Mouse (Mus musculus) hindbrain, embryonic 11.5 days (tissue): Measurements from ENCODE around the gene Krtap4-9. TPM values are rescaled to one million over a fixed set of nuclear protein-coding genes. Genes with fewer than 3 reads are reported as not detected.
"Not testable (repeated sequence)": the region's sequence is repeated elsewhere in the genome, so short reads cannot be mapped to it uniquely, and the experiment has no call there.

Experiments used
- ATAC-seq: fragments of 200-750 bp; cut with Nextera tagmentation; 2 replicates; pipeline ENCODE4 v1.8.0; 2017; ENCODE audit warnings: mild to moderate bottlenecking, moderate TSS enrichment, moderate library complexity; ENCODE audit not compliant: low FRiP score
- DNase-seq: peaks from one replicate; pipeline ENCODE4 v3.0.0-alpha.2; 2015; ENCODE audit warnings: low spot score
- H3K27ac ChIP-seq: fragments of 300-500 bp; sonication (generic); 2 replicates; pipeline ENCODE4 v1.5.1; 2014; ENCODE audit warnings: mild to moderate bottlenecking, low read depth, low read length
- H3K27me3 ChIP-seq: fragments of 300-500 bp; sonication (generic); 2 replicates; pipeline ENCODE4 v1.6.1; 2014; ENCODE audit warnings: mild to moderate bottlenecking, low read length, moderate library complexity, mixed read lengths; ENCODE audit not compliant: control insufficient read depth, insufficient read depth
- H3K36me3 ChIP-seq: fragments of 300-500 bp; sonication (generic); 2 replicates; pipeline ENCODE4 v1.6.1; 2014; ENCODE audit warnings: mild to moderate bottlenecking, low read length, moderate library complexity, mixed read lengths; ENCODE audit not compliant: control insufficient read depth, insufficient read depth
- H3K4me1 ChIP-seq: fragments of 300-500 bp; sonication (generic); replicated peaks from 2 replicates; pipeline ENCODE4 v1.6.1; 2014; ENCODE audit warnings: low read length, mixed read lengths; ENCODE audit not compliant: control insufficient read depth, insufficient read depth
- H3K4me2 ChIP-seq: fragments of 300-500 bp; sonication (generic); replicated peaks from 2 replicates; pipeline ENCODE4 v1.6.1; 2014; ENCODE audit warnings: mild to moderate bottlenecking, low read depth, low read length
- H3K4me3 ChIP-seq: fragments of 300-500 bp; sonication (generic); 2 replicates; pipeline ENCODE4 v1.5.1; 2014; ENCODE audit warnings: low read depth, low read length
- H3K9ac ChIP-seq: fragments of 300-500 bp; sonication (generic); 2 replicates; pipeline ENCODE4 v1.6.1; 2014; ENCODE audit warnings: low read depth, low read length
- H3K9me3 ChIP-seq: fragments of 300-500 bp; sonication (generic); 2 replicates; pipeline ENCODE4 v1.6.1; 2016; ENCODE audit warnings: low read length; ENCODE audit not compliant: control insufficient read depth
- WGBS: fragments of 180-500 bp; shearing (Covaris S2); extraction: QIAGEN DNeasy Blood & Tissue Kit; methylation state at CpG from one replicate; pipeline ENCODE4 v1.1.7; 2014; 5-methylcytosine and 5-hydroxymethylcytosine counted together
- polyA plus RNA-seq: library from polyadenylated mRNA; unstranded; fragments of >200 nt; fragmentation: Nextera tagmentation; extraction: Ambion mirVana; gene quantifications from 2 replicates; pipeline ENCODE4 v1.2.1, GENCODE M21; 2014

Krtap4-9 gene
- not detected in 2 replicates for polyA plus RNA-seq

DNA sequence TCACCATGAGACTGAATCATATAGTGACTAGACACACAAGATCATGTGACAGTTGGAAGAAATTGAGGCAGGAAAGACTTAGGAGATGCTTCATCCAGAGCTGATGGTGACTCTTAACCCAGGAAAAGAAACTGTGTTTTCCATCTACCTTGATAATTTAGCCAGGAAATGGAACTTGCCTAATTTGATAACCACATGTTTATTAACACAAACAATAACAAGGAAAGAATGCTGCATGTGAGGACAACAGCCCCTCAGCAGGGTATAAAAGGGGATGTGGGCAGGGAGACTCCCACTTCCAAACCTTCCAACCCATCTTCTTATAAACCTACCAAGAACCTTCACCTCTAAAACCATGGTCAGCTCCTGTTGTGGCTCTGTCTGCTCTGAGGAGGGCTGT is at the start of gene Krtap4-9:
Gene Krtap4-9 (plus strand): TSS at position 301 of the 400 bp plus-strand sequence.
- DNase-seq, H3K4me1 ChIP-seq, ATAC-seq, H3K9me3 ChIP-seq, H3K27me3 ChIP-seq, H3K9ac ChIP-seq, H3K36me3 ChIP-seq, H3K4me3 ChIP-seq, H3K4me2 ChIP-seq, H3K27ac ChIP-seq: not testable (repeated sequence)

DNA sequence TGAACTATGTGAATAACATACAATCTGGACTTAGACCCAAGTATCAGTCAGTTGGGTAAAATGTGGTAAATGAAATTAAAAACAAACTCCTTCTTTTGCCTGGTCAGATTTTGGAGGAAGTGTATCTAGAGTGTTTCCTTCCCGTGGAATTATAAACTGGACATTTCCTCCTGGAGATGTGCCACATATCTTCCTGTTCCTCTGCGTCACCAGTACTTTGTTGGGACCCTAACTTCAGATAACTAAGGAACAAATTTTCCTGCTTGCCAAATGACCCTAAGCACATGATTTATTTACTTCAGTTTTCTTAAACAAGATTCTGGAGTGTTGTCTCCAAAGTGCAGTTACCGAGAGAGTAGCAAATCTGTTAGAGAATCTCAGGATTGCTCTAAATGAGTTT is 41.0 kb upstream of the Krtap4-9 start:
- WGBS, result 96% methylated on average over 3 of the region's 3 CpGs
- no peak overlapping the region for H3K27ac ChIP-seq
- no peaks in the 10 kb centered on the region for H3K4me1 ChIP-seq
- no peak overlapping the region for H3K4me2 ChIP-seq
- ATAC-seq, result no peak
- no peak overlapping the region for H3K9ac ChIP-seq
- H3K36me3 ChIP-seq, result no peaks in the 10 kb centered on the region
- no peaks in the 10 kb centered on the region for H3K27me3 ChIP-seq
- H3K4me3 ChIP-seq, result no peak overlapping the region
- DNase-seq, result no peak
- H3K9me3 ChIP-seq, result no peaks in the 10 kb centered on the region

DNA sequence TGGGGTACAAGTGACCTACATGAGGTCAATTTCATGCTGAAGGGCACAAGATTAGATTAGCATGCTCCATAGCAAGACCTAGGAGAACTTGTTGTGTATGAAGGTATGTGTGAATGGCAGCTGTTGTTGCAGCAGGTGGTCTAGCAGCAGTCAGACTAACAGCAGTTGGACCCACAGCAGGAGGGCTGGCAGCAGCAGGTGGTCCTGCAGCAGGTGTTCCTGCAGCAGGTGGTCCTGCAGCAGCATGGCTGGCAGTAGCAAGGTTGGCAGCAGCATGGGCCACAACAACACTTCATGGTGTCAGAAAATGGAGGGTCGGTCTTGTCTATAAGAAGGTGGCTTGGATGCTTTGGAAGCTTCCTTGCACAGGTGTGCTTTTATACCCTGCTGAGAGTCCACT is 26.1 kb upstream of the Krtap4-9 start:
- Histone ChIP-seq H3K9me3 (no peaks in the 10 kb centered on the region), H3K4me2 (no peak overlapping the region), H3K4me3 (no peak overlapping the region), H3K4me1 (no peaks in the 10 kb centered on the region), H3K36me3 (no peaks in the 10 kb centered on the region), H3K27ac (no peak overlapping the region), H3K9ac (no peak overlapping the region), H3K27me3 (no peaks in the 10 kb centered on the region)
- 85% methylated on average over 1 of the region's 1 CpGs for WGBS
- DNase-seq (no peak), ATAC-seq (no peak)

DNA sequence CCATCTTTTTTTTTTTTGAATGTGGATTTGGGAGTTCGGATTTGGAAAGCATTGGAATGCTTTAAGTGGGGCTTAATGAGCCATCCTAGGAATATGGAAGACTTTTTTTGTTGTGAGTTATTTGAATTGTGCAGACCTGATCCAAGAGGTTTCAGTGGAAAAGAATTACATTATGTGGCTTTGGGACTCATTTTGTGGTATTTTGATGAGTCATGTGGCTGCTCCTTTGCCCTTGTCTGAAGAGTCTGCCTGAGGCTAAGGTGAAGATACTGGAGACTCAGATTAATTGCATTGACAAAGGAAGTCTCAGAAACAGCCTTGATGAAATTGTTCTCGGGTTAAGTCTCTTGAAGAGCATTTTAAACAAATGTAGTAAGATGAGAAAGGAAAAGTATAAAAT is 16.6 kb upstream of the Krtap4-9 start:
- ATAC-seq, result no peak
- Histone ChIP-seq H3K4me2 (no peak overlapping the region), H3K9ac (no peak overlapping the region), H3K27ac (no peak overlapping the region), H3K4me1 (no peaks in the 10 kb centered on the region), H3K27me3 (no peaks in the 10 kb centered on the region), H3K36me3 (no peaks in the 10 kb centered on the region), H3K4me3 (no peak overlapping the region), H3K9me3 (no peaks in the 10 kb centered on the region)
- 77% methylated on average over 2 of the region's 2 CpGs for WGBS
- DNase-seq, result no peak

DNA sequence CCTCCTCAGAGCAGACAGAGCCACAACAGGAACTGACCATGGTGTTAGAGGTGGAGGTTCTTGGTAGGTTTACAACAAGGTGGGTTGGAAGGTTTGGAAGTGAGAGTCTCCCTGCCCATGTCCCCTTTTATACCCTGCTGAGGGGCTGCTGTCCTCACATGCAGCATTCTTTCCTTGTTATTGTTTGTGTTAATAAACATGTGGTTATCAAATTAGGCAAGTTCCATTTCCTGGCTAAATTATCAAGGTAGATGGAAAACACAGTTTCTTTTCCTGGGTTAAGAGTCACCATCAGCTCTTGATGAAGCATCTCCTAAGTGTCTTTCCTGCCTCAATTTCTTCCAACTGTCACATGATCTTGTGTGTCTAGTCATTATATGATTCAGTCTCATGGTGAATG is 12.2 kb upstream of the Krtap4-9 start, which contains the start of gene Gm11595:
Gene Gm11595 (minus strand): TSS at position 101 of the 400 bp plus-strand sequence.
- not testable (repeated sequence) for H3K36me3 ChIP-seq, H3K9ac ChIP-seq, DNase-seq, ATAC-seq, H3K4me1 ChIP-seq, H3K4me2 ChIP-seq, H3K9me3 ChIP-seq, H3K27ac ChIP-seq, H3K4me3 ChIP-seq, H3K27me3 ChIP-seq

DNA sequence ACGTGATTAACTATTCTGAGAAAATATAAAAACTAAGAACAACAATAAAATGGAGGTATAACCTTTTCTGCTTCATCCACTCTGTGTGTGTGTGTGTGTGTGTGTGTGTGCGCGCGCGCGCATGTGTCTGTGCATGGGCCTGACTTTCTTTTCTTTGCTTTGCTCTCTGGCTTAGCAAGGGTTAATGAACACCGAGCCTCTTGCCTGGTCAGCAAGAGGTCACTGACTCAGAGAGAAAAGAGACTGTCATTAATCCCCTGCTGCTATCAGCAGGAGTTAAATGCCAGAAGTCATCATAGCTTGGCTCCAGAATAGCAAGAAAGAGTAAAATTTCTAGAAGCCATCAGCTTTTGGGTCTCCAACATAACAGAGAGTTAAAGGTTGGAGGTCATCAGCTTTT is 6.6 kb upstream of the Krtap4-9 start:
- Histone ChIP-seq H3K4me1 (no peaks in the 10 kb centered on the region), H3K36me3 (no peaks in the 10 kb centered on the region), H3K27me3 (no peaks in the 10 kb centered on the region), H3K9me3 (no peaks in the 10 kb centered on the region), H3K27ac (no peak overlapping the region), H3K4me2 (no peak overlapping the region), H3K4me3 (no peak overlapping the region), H3K9ac (no peak overlapping the region)
- ATAC-seq, result no peak
- WGBS, result 46% methylated on average over 7 of the region's 7 CpGs
- peak; percentile 6 for DNase-seq

DNA sequence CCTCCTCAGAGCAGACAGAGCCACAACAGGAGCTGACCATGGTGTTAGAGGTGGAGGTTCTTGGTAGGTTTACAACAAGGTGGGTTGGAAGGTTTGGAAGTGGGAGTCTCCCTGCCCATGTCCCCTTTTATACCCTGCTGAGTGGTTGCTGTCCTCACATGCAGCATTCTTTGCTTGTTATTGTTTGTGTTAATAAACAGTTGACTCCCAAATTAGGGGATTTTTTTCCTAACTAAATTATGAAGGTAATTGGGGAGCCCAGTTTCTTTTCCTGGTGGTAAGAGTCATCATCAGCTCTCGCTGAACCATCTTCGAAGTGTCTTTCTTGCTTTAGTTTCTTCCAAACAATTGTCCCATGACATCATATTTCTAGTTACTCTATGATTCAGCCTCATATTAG is 4.4 kb upstream of the Krtap4-9 start, which contains the start of gene Krtap4-8:
Gene Krtap4-8 (minus strand): TSS at position 101 of the 400 bp plus-strand sequence.
- 98% methylated on average over 2 of the region's 2 CpGs for WGBS

DNA sequence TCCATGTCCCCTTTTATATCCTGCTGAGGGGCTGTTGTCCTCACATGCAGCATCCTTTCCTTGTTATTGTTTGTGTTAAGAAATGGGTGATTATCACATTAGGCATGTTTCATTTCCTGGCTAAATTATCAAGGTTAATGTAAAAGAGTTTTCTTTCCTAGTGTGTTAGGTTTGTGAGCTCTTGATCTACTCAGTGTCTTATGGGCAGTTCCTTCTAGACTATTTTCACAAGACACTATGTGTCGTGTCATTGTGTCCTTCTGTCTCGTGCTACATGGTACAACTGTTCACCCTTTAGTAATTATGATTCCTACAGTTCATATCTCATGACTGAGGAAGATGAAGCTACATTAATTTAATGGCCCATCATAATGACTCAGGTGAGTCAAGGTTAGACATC is 8.4 kb downstream of the Krtap4-9 start, which contains the start of gene Gm11596:
Gene Gm11596 (minus strand): TSS at position 101 of the 400 bp plus-strand sequence.
- no peak for DNase-seq
- Histone ChIP-seq H3K9me3 (no peaks in the 10 kb centered on the region), H3K4me3 (no peak within 1 kb of the TSS), H3K4me1 (no peaks in the 10 kb centered on the region), H3K27me3 (no peaks in the 10 kb centered on the region), H3K36me3 (no peaks in the 10 kb centered on the region), H3K27ac (no peak within 1 kb of the TSS), H3K4me2 (no peak within 1 kb of the TSS), H3K9ac (no peak within 1 kb of the TSS)
- 80% methylated on average over 2 of the region's 2 CpGs for WGBS
- no peak for ATAC-seq

More for the DNA sequence above, 4.4 kb upstream of the Krtap4-9 start, which contains the start of gene Krtap4-8:
- no peak for ATAC-seq
- H3K27ac ChIP-seq, result no peak within 1 kb of the TSS
- H3K9me3 ChIP-seq, result no peaks in the 10 kb centered on the region
- no peaks in the 10 kb centered on the region for H3K4me1 ChIP-seq
- no peak within 1 kb of the TSS for H3K4me3 ChIP-seq
- no peaks in the 10 kb centered on the region for H3K27me3 ChIP-seq
- DNase-seq, result no peak
- no peak within 1 kb of the TSS for H3K9ac ChIP-seq
- H3K36me3 ChIP-seq, result no peaks in the 10 kb centered on the region
- H3K4me2 ChIP-seq, result no peak within 1 kb of the TSS

DNA sequence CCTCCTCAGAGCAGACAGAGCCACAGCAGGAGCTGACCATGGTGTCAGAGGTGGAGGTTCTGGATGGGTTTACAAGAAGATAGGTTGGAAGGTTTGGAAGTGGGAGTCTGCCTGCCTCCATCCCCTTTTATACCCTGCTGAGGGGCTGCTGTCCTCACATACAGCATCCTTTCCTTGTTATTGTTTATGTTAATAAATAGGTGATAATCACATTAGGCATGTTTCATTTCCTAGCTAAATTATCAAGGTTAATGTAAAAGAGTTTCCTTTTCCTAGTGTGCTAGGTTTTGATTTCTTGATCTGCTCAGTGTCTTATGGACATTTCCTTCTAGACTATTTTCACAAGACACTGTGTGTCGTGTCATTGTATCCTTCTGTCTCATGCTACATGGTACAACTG is 13.8 kb downstream of the Krtap4-9 start, which contains the start of gene Gm11569:
Gene Gm11569 (minus strand): TSS at position 101 of the 400 bp plus-strand sequence.
- not testable (repeated sequence) for H3K9me3 ChIP-seq, DNase-seq, H3K4me1 ChIP-seq, ATAC-seq, H3K27me3 ChIP-seq, H3K4me3 ChIP-seq, H3K9ac ChIP-seq, H3K4me2 ChIP-seq, H3K36me3 ChIP-seq, H3K27ac ChIP-seq
- WGBS, result no CpG with 5 or more reads among the region's 1 CpGs
